Mouse (Mus musculus) brain, adult 2 months (tissue): ENCODE results near the gene Ubxn1.
A peak's percentile ranks its signal among the peaks of the same experiment; 100 is the strongest.

ENCODE experiments used
- DNase-seq: peaks from one replicate; pipeline ENCODE4 v3.0.0; 2011; ENCODE audit warnings: low read depth, low spot score

The Ubxn1 gene

DNA sequence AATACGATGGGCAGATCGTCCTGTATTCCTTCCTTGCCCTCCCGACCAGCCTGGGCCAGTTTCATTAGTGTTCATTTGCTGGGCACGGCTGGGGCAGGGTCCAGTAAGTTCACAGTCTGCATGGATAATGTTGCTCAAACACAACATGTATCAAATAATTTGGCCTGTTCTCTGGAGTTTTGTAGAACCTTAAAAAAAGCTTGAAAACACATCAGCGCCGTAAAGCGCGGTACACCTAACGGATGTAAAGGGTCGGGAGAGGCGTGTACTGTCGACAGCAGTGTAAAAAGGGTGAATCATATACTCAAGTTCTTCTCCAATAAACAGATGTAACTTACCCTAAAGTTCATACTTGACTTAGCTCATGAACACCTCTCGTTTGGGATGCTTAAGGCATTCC lies 27.3 kb downstream of the Ubxn1 start:
- DNase-seq, result no peak

DNA sequence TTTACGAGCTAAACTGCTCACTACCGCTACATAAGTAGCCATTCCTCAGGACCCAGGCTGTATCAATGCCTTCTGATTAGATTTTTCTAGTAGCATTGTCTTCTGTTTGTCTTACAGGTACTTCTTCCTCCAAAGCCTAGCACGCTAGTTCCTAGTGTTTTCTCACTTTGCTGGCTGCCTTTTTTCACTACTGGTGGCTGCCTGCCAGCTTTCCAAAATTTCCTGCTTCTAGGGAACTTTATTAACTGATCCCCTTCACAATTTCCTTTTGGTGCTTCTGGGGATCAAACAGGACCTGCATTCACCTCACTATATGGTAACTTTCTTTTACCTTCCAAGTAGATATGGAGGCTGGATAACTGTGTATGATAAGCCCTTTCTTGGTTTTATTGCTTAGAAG lies 27.8 kb downstream of the Ubxn1 start:
- no peak for DNase-seq

GRCm38 (mm10) chr19:8903412-8903811 lies 32.1 kb downstream of the Ubxn1 start:
- no peak for DNase-seq

DNA sequence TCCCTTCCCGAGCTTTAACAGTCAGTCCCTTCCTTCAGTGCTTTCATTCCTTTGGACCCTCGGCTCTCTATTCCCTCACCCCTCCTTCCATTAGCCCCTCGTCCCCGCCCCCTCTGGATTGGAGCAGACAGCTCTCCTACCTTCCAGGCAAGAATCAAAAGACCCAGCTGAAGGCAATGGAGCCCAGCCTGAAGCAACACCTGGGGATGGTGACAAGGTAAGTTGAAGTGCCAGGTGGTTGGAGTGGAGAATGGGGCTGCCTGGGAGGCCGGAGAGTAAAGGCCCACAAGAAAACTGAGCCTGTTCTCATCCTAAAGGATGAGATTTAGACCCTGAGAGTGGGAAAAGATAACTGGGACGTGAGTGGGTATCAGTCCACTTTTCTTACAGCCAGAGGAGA lies 37.2 kb downstream of the Ubxn1 start:
- no peak for DNase-seq

DNA sequence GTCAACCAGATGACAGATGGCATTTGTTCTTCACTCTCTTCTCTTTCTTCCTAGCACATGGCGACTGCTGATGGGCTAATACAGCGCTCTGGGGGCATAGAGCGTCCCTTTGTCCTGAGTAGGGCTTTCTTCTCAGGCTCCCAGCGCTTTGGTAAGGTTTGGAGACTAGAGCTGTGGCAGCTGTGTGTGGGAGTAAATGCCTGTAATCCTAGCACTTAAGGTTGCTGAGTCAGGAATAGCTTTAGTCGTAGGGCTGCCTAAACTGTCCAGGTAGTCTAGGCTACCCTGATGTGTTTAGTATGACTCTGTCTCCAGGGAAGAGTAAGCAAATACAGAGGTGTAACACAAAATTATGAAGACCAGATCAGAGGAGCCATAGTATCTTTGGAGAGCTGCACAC lies 40.5 kb downstream of the Ubxn1 start:
- DNase-seq, result peak; percentile 70

- peak; percentile 76 for DNase-seq
Observed at GRCm38 (mm10) chr19:8914212-8914611, 42.9 kb downstream of the Ubxn1 start.

DNA sequence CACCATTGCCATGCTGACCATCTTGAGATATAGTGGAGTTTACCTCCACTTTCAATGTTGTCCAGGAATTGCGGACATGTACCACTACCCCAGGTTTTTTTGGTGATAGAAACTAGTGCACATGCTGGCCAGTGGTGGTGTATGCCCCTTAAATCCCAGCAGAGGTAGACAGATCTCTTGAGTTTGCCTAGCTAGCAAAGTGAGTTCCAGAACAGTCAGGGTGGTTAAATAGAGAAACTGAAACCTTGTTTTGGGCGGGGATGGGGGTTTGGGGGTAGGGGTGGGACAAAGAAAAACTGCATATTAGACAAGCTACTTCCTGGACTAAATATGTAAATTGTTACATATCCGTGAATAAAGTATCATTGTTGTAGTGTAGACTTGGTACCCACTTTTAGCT lies 47.7 kb downstream of the Ubxn1 start:
- no peak for DNase-seq

GRCm38 (mm10) chr19:8919684-8920072 lies 48.4 kb downstream of the Ubxn1 start:
- no peak for DNase-seq

- DNase-seq, result peak; percentile 98
Observed at GRCm38 (mm10) chr19:8920073-8920736, 48.9 kb downstream of the Ubxn1 start, which contains the start of gene B3gat3. Gene B3gat3 (plus strand): TSS chr19:8920374.

DNA sequence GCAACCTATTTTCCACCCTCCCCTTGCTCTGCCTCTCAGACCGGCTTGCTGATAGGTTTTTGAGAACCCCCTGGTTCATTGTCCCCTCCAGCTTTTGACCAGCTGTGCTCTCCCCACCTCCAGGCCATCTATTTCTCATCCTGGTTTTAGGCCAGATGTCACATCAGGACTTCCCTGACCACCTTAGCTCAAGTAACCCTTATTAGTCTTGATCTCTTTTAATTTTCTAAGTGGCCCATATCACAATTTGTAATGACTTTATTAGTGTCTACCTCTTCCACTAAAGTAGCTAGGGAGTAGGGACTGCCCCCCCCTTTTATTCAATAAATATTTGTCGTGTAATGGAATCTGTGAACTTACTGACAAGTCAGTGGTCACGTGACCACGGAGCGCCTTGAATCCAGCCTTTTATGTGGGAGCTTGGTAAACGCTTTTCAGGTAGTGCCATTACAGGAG lies 49.6 kb downstream of the Ubxn1 start:
- peak; percentile 66 for DNase-seq

GRCm38 (mm10) chr19:8921741-8922140 lies 50.4 kb downstream of the Ubxn1 start:
- no peak for DNase-seq
